Mouse (Mus musculus): Measurements from ENCODE around the gene Rps6kb2. TPM values are rescaled to one million over a fixed set of nuclear protein-coding genes. Genes with fewer than 3 reads are reported as not detected.

Rps6kb2 gene
- polyA plus RNA-seq, 1 experiment from 2014 or later = 35.1 TPM

GRCm38 (mm10) chr19:4121097-4121805 is 41.9 kb downstream of the Rps6kb2 start:
- H3K4me1 ChIP-seq (replicated peaks; ENCODE audit: control insufficient read depth, insufficient read depth, low read length) = peaks cover 6% of the 10 kb centered on the region; the same call in 1 of the 2 replicates
- H3K4me3 ChIP-seq (ENCODE audit: low read depth, low read length) = peak overlapping the region; percentile 34
- peak overlapping the region; percentile 43 for H3K27ac ChIP-seq (ENCODE audit: low read depth, low read length)
- no peaks in the 10 kb centered on the region for H3K9me3 ChIP-seq (ENCODE audit: control insufficient read depth)
- peak overlapping the region; percentile 53 for H3K4me2 ChIP-seq (replicated peaks; ENCODE audit: low read depth)
- no peaks in the 10 kb centered on the region for H3K27me3 ChIP-seq (replicated peaks; ENCODE audit: control insufficient read depth, insufficient read depth, low read length)
- 2% methylated on average over 38 of the region's 38 CpGs for WGBS
- ATAC-seq = peak; percentile 74
- H3K36me3 ChIP-seq (ENCODE audit: control insufficient read depth, insufficient read depth) = peaks cover 21% of the 10 kb centered on the region
- peak overlapping the region; percentile 43; the same call in 1 of the 2 replicates for H3K9ac ChIP-seq (ENCODE audit: low read depth, low read length)
- no peak for TF ChIP-seq CTCF (IDR thresholded peaks at IDR 0.05; ENCODE audit: low read depth)

- Histone ChIP-seq H3K4me1 (replicated peaks; ENCODE audit: control insufficient read depth, insufficient read depth, low read length) (peaks cover 6% of the 10 kb centered on the region; the same call in 1 of the 2 replicates), H3K27ac (ENCODE audit: low read depth, low read length) (no peak overlapping the region), H3K27me3 (replicated peaks; ENCODE audit: control insufficient read depth, insufficient read depth, low read length) (no peaks in the 10 kb centered on the region), H3K36me3 (ENCODE audit: control insufficient read depth, insufficient read depth) (peaks cover 28% of the 10 kb centered on the region), H3K4me2 (replicated peaks; ENCODE audit: low read depth) (peak overlapping the region; percentile 53; the same call in 1 of the 2 replicates), H3K9ac (ENCODE audit: low read depth, low read length) (no peak overlapping the region), H3K9me3 (ENCODE audit: control insufficient read depth) (no peaks in the 10 kb centered on the region), H3K4me3 (ENCODE audit: low read depth, low read length) (peak overlapping the region; percentile 34; the same call in 1 of the 2 replicates)
- 92% methylated on average over 2 of the region's 2 CpGs for WGBS
- ATAC-seq = no peak
- no peak for TF ChIP-seq CTCF (IDR thresholded peaks at IDR 0.05; ENCODE audit: low read depth)
These were observed 42.7 kb downstream of the Rps6kb2 start for GRCm38 (mm10) chr19:4120496-4120895.

GRCm38 (mm10) chr19:4119716-4120487 is 43.3 kb downstream of the Rps6kb2 start:
- Histone ChIP-seq H3K9ac (ENCODE audit: low read depth, low read length) (no peak overlapping the region), H3K4me2 (replicated peaks; ENCODE audit: low read depth) (peak overlapping the region; percentile 53; the same call in 1 of the 2 replicates), H3K27ac (ENCODE audit: low read depth, low read length) (no peak overlapping the region), H3K9me3 (ENCODE audit: control insufficient read depth) (no peaks in the 10 kb centered on the region), H3K4me1 (replicated peaks; ENCODE audit: control insufficient read depth, insufficient read depth, low read length) (peaks cover 3% of the 10 kb centered on the region; the same call in 1 of the 2 replicates), H3K4me3 (ENCODE audit: low read depth, low read length) (no peak overlapping the region), H3K27me3 (replicated peaks; ENCODE audit: control insufficient read depth, insufficient read depth, low read length) (no peaks in the 10 kb centered on the region), H3K36me3 (ENCODE audit: control insufficient read depth, insufficient read depth) (peaks cover 34% of the 10 kb centered on the region)
- no peak for TF ChIP-seq CTCF (IDR thresholded peaks at IDR 0.05; ENCODE audit: low read depth)
- no peak for ATAC-seq
- WGBS = 74% methylated on average over 6 of the region's 6 CpGs

GRCm38 (mm10) chr19:4118350-4118749 is 44.8 kb downstream of the Rps6kb2 start:
- H3K4me2 ChIP-seq (replicated peaks; ENCODE audit: low read depth) = no peak overlapping the region
- peaks cover 46% of the 10 kb centered on the region for H3K36me3 ChIP-seq (ENCODE audit: control insufficient read depth, insufficient read depth)
- WGBS = 94% methylated on average over 2 of the region's 2 CpGs
- H3K9ac ChIP-seq (ENCODE audit: low read depth, low read length) = no peak overlapping the region
- ATAC-seq = no peak
- no peak for TF ChIP-seq CTCF (IDR thresholded peaks at IDR 0.05; ENCODE audit: low read depth)
- H3K27ac ChIP-seq (ENCODE audit: low read depth, low read length) = no peak overlapping the region
- no peak overlapping the region for H3K4me3 ChIP-seq (ENCODE audit: low read depth, low read length)
- no peaks in the 10 kb centered on the region for H3K27me3 ChIP-seq (replicated peaks; ENCODE audit: control insufficient read depth, insufficient read depth, low read length)
- no peaks in the 10 kb centered on the region for H3K9me3 ChIP-seq (ENCODE audit: control insufficient read depth)
- H3K4me1 ChIP-seq (replicated peaks; ENCODE audit: control insufficient read depth, insufficient read depth, low read length) = peaks cover 3% of the 10 kb centered on the region

- Histone ChIP-seq H3K4me1 (replicated peaks; ENCODE audit: control insufficient read depth, insufficient read depth, low read length) (peaks cover 8% of the 10 kb centered on the region), H3K36me3 (ENCODE audit: control insufficient read depth, insufficient read depth) (peaks cover 60% of the 10 kb centered on the region), H3K4me3 (ENCODE audit: low read depth, low read length) (no peak overlapping the region), H3K27ac (ENCODE audit: low read depth, low read length) (no peak overlapping the region), H3K27me3 (replicated peaks; ENCODE audit: control insufficient read depth, insufficient read depth, low read length) (no peaks in the 10 kb centered on the region), H3K9me3 (ENCODE audit: control insufficient read depth) (no peaks in the 10 kb centered on the region), H3K9ac (ENCODE audit: low read depth, low read length) (no peak overlapping the region), H3K4me2 (replicated peaks; ENCODE audit: low read depth) (no peak overlapping the region)
- WGBS = 97% methylated on average over 7 of the region's 7 CpGs
- no peak for ATAC-seq
- no peak for TF ChIP-seq CTCF (IDR thresholded peaks at IDR 0.05; ENCODE audit: low read depth)
These were observed 46.1 kb downstream of the Rps6kb2 start for GRCm38 (mm10) chr19:4117006-4117405.

- H3K9ac ChIP-seq (ENCODE audit: low read depth, low read length) = no peak overlapping the region
- no peak overlapping the region for H3K4me3 ChIP-seq (ENCODE audit: low read depth, low read length)
- peaks cover 8% of the 10 kb centered on the region for H3K4me1 ChIP-seq (replicated peaks; ENCODE audit: control insufficient read depth, insufficient read depth, low read length)
- H3K27ac ChIP-seq (ENCODE audit: low read depth, low read length) = 0 out of 2 replicates have a peak overlapping the region, but pooled peaks have one; percentile 97
- H3K4me2 ChIP-seq (replicated peaks; ENCODE audit: low read depth) = no peak overlapping the region
- no peaks in the 10 kb centered on the region for H3K27me3 ChIP-seq (replicated peaks; ENCODE audit: control insufficient read depth, insufficient read depth, low read length)
- ATAC-seq = no peak
- H3K9me3 ChIP-seq (ENCODE audit: control insufficient read depth) = no peaks in the 10 kb centered on the region
- peaks cover 72% of the 10 kb centered on the region for H3K36me3 ChIP-seq (ENCODE audit: control insufficient read depth, insufficient read depth)
- 90% methylated on average over 11 of the region's 11 CpGs for WGBS
- no peak for TF ChIP-seq CTCF (IDR thresholded peaks at IDR 0.05; ENCODE audit: low read depth)
These were observed 47.3 kb downstream of the Rps6kb2 start for GRCm38 (mm10) chr19:4115816-4116215.

Measured in intestine, postnatal 0 days (tissue).